Mouse (Mus musculus) lung, adult 2 months (tissue): ENCODE results near the gene Hist1h1t. TPM values are rescaled to one million over a fixed set of nuclear protein-coding genes. Genes with fewer than 3 reads are reported as not detected.
"Not testable (repeated sequence)": the region's sequence is repeated elsewhere in the genome, so short reads cannot be mapped to it uniquely, and the experiment has no call there.

ENCODE experiments used
- DNase-seq: peaks from one replicate; pipeline ENCODE4 v3.0.0; 2022
- H3K4me1 ChIP-seq: fragments of 200-500 bp; 2 replicates; pipeline ENCODE4 v1.6.1; 2011; ENCODE audit warnings: low read length; ENCODE audit not compliant: control insufficient read depth, insufficient read depth
- H3K4me3 ChIP-seq: fragments of 200-500 bp; replicated peaks from 2 replicates; pipeline ENCODE3; 2011; ENCODE audit warnings: low read depth, mild to moderate bottlenecking, control low read depth, low read length; ENCODE audit errors: extremely low read depth
- CTCF ChIP-seq: fragments of 200-500 bp; IDR thresholded peaks from 2 replicates; pipeline ENCODE4 v1.5.1; 2011; ENCODE audit warnings: mild to moderate bottlenecking, low read length, control low read depth; ENCODE audit not compliant: insufficient read depth
- POLR2A ChIP-seq: fragments of 200-500 bp; IDR thresholded peaks from 2 replicates; pipeline ENCODE4 v1.6.1; 2011; ENCODE audit warnings: low read depth, mild to moderate bottlenecking, control low read depth, low read length, borderline replicate concordance; ENCODE audit errors: extremely low read depth
- WGBS: fragments of 180-500 bp; shearing (Covaris S2); methylation state at CpG from one replicate; pipeline ENCODE4 v1.1.7; 2018; 5-methylcytosine and 5-hydroxymethylcytosine counted together
- polyA plus RNA-seq: library from polyadenylated mRNA; depleted of rRNA; stranded (reverse); fragments of >200 nt; gene quantifications from 2 replicates; pipeline ENCODE4 v1.2.3, GENCODE M21; 2012; rRNA removed

Gene Hist1h1t
- not detected in 2 replicates for polyA plus RNA-seq

DNA sequence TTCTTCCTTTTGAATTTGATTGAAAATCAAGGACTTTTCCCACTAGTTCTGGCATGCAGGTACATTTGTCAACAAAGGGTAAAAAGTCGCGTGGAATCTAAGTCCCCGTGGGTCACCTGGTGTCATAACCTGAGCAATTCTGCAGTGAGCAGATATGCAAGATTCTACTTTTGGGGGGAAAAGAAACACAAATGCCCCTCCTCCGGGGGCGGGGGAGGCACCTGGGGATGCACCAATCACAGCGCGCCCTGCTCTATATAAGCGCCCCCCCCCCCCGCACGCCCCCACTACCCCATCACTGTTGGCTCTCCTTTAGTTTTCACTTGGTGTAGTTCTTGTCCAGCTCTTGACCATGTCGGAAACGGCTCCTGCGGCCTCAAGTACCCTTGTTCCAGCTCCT is at the start of gene Hist1h1t:
Gene Hist1h1t (plus strand): TSS at position 301 of the 400 bp plus-strand sequence.
- WGBS: 56% methylated on average over 13 of the region's 13 CpGs
- no peak for DNase-seq
- peaks cover 2% of the 10 kb centered on the region for H3K4me1 ChIP-seq
- H3K4me3 ChIP-seq: no peak within 1 kb of the TSS
- TF ChIP-seq CTCF: no peak
- TF ChIP-seq POLR2A: no peak

DNA sequence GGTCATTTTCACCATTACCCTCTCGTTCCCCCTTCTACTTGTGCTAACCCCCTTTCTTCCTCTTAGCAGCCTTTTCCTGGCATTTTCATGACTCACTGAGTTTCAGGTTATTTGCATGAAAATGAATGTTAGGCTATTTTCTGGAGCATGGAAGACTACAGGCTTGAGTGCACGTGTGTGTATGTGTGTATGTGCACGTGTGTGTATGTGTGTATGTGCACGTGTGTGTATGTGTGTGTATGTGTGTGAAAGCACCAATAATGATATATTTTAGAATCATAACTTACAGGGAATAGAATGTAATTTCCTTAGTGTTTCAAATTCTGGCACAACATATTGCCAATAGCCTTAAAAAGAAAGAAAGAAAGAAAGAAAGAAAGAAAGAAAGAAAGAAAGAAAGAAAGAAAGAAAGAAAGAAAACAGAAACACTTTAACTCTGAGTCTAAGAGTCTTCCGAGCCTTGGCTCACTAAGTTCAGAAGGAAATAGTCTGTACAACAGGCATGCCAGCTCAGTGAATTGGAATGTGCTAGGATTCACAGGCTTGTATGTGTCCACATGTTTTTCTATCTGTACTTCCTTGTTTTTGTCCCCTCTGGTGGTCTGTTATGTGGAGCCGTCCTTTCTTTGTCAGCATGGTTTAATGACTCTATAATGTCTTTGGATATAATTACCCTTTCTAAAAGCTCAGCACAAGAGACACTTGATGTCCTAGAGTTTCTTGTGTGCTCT is 35.8 kb upstream of the Hist1h1t start:
- Histone ChIP-seq H3K4me3 (no peak overlapping the region), H3K4me1 (peaks cover 3% of the 10 kb centered on the region; the same call in 1 of the 2 replicates)
- no peak for TF ChIP-seq POLR2A
- no peak for TF ChIP-seq CTCF
- 59% methylated on average over 6 of the region's 6 CpGs for WGBS
- no peak for DNase-seq

DNA sequence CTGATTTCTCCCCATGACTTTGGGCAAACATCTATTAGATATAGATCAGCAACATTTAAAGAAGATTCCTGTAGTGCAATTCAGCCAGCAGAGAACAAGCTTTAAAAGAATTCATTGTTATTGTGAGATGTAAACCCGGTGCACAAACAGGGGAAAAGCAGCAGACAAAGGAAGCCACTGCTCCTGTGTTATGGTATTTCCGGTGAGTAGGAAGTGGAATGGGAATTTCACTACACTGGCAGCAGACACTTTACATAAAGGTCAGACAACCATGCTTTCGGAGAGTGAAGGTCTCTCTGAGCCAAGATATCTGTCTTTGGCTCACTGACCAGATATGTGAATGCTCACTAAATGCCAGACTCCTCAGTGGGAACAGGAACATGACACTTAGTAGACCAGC is 33.1 kb upstream of the Hist1h1t start:
- 31% methylated on average over 3 of the region's 3 CpGs for WGBS
- no peak for DNase-seq

DNA sequence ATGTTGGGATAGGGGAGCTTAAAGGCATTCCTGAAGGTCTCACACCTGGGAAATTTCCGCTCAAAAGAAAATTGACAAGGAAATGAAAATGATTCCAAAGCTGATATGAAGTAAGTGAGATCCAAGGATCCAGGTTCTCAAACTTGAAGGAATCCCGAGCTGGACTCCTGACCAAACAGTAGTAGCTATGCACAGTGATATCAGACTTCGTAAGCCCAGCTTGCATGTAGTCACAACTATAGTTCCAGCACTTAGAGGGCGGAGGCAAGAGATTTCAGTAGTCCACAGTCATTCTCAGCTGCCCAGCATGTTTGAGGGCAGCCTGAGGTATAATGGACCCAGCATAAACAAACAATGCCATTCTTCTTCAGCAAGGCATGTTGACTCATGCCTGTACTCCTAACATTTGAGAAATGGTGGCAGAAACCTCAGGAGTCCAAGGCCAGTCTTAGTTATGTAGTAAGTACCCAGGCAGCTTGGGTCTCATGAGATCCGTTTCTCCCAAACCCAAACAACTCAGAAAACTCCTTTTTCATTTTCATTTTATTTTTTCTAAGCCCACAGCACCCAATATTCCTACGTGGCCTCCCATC is 13.5 kb upstream of the Hist1h1t start:
- no peak overlapping the region for H3K4me3 ChIP-seq
- 82% methylated on average over 6 of the region's 6 CpGs for WGBS
- peaks cover 2% of the 10 kb centered on the region; the same call in 1 of the 2 replicates for H3K4me1 ChIP-seq
- no peak for DNase-seq
- no peak for TF ChIP-seq CTCF
- no peak for TF ChIP-seq POLR2A

More for the DNA sequence above, 33.1 kb upstream of the Hist1h1t start:
- Histone ChIP-seq H3K4me3 (no peak overlapping the region), H3K4me1 (peaks cover 3% of the 10 kb centered on the region; the same call in 1 of the 2 replicates)
- TF ChIP-seq POLR2A (no peak), CTCF (no peak)

DNA sequence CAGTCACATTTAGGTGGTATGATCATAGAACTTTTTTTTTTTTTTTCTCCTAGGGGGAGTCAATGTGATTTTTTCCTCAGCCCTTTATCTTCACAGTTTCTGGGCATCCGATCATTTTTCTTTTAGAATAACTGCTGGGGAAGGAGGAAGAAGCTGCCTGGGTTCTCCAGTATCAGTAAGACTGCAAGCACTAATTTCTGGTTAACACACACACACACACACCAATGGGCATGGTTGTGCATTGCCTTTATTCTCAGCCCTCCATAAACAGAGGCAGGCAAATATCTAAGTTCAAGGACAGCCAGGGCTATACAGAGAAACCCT is 13.0 kb upstream of the Hist1h1t start:
- no peak for DNase-seq
- no peak for TF ChIP-seq POLR2A
- H3K4me3 ChIP-seq: no peak overlapping the region
- 43% methylated on average over 1 of the region's 1 CpGs for WGBS
- H3K4me1 ChIP-seq: peaks cover 2% of the 10 kb centered on the region; the same call in 1 of the 2 replicates

DNA sequence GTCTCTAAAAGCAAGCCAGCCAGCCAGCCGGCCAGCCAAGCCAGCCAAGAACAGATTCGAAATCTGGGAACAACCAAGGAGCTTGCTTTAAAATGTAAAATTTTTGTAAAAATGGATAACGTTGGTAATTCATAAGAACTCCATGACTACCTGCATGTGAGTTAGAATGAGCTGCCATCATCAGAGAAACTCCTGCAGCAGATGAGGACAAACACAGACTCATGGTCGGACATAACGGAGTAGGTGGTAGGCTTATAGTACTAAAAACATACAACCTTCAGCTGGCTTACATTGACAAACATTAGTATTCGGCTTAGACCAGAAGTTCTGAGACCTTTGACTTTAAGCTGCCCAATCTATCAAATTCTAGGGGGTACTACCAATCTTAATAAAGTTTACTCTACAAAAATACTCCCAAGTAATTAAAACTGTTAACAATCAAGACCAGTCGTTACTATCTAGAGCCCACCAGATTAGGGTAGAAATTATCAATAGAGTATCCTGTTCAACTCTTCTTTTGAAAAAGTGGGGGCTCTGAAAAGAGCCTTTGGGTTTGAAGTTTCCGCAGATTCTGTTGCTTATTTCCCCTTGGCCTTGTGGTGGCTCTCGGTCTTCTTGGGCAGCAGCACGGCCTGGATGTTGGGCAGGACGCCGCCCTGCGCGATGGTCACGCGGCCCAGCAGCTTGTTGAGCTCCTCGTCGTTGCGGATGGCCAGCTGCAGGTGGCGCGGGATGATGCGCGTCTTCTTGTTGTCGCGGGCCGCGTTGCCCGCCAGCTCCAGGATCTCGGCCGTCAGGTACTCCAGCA is 12.5 kb upstream of the Hist1h1t start:
- 11% methylated on average over 18 of the region's 30 CpGs for WGBS
- H3K4me1 ChIP-seq, DNase-seq: not testable (repeated sequence)
- peak overlapping the region; percentile 45 for H3K4me3 ChIP-seq

DNA sequence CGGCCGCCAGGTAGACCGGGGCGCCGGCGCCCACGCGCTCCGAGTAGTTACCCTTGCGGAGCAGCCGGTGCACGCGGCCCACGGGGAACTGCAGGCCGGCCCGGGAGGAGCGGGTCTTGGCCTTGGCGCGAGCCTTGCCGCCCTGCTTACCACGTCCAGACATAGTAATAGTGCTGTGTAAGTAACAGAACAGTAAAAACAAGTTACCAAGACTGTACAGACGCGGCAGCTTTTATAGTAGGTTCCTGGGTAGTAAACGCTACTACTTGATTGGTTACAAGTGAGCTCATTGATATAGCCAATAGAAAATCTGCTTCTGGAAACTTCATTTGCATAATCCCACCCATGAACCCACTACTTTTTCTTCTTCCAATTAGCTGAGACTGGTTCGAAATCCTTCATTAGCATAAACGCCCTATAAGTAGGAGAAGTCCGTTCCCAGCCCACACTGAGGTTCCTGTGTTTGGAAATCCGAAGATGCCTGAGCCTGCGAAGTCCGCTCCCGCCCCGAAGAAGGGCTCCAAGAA is 11.8 kb upstream of the Hist1h1t start, which contains the start of the genes Hist1h2ac and Hist1h2bc:
Gene Hist1h2ac (minus strand): TSS at position 194 of the 527 bp plus-strand sequence.
Gene Hist1h2bc (plus strand): TSS at position 445 of the 527 bp plus-strand sequence.
- TF ChIP-seq POLR2A (peak; percentile 41; the same call in 1 of the 2 replicates), CTCF (no peak)
- peak; percentile 79 for DNase-seq
- under 1% methylated on average over 32 of the region's 32 CpGs for WGBS
- Histone ChIP-seq H3K4me3 (peak within 1 kb of the TSS; percentile 85), H3K4me1 (peaks cover 6% of the 10 kb centered on the region)

DNA sequence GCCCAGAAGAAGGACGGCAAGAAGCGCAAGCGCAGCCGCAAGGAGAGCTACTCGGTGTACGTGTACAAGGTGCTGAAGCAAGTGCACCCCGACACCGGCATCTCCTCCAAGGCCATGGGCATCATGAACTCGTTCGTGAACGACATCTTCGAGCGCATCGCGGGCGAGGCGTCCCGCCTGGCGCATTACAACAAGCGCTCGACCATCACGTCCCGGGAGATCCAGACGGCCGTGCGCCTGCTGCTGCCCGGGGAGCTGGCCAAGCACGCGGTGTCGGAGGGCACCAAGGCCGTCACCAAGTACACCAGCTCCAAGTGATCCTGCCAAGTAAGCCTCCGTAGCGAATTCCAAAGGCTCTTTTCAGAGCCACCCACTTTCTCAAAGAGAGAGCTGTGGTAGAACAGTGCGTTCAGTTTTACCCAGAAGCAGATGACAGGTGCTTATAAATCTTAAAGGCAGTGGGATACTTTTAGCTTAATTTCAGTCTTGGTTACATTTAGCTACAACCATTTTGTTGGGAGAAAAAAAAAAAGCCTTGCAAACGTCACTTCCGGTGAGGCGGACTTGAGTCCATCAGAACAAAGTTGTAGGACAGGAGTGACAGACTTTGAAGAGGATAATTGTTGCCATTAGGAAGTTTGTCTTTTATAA is 11.2 kb upstream of the Hist1h1t start:
- TF ChIP-seq POLR2A: peak; percentile 66; the same call in 1 of the 2 replicates
- under 1% methylated on average over 19 of the region's 37 CpGs for WGBS
- DNase-seq: peak; percentile 31
- peak overlapping the region; percentile 72 for H3K4me3 ChIP-seq
- H3K4me1 ChIP-seq: not testable (repeated sequence)
